20 mouse cellular contexts compared by ENCODE assay signal in the genomic region with DNA sequence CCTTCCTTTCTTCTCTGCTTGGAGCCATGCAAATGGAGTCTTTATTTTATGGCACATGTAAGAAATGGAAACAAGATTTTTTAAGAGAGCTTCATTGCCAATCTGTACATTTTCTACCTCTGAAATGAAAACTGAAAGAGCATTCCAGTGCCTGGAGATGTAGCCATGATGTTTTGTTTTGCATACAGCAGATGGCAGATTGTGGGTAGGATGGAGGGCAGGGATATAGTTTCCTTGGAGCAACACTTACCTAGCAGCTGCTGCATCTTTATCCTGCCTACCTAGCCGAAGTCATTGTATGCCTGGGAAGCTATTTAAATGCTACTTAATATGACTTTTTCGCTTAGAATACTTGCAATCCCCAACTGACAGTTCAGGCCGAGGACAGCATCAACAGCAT.
DNase-seq lines count a peak whose midpoint lies in the region; ATAC-seq and TF ChIP-seq lines count a peak whose summit lies in the region.
"Had no signal": no experiment of that assay in that cellular context is flagged by ENCODE, and none has a peak within 500 bp of the region (broad histone marks: within the 10 kb centered on the region; RNA-seq: fewer than 3 reads in every experiment).

No protein-coding gene starts in this region.

- ATAC-seq in hindbrain, embryonic 14.5 days (ENCODE audit: low FRiP score), result no peak
- ATAC-seq: forebrain, embryonic 13.5 days; forebrain, embryonic 15.5 days had no signal

- intact Hi-C loops in left cerebral cortex, adult 2 months (cut with DNase I), result loop anchor here (5.0 kb wide), 1 partner anchor 92 kb away; no protein-coding TSS in a partner anchor
- intact Hi-C loops in left cerebral cortex, postnatal 36 days (cut with DNase I), result no loop called here

- peak overlapping the region; percentile 61 for H3K27ac ChIP-seq in left cerebral cortex, adult 2 months
- no peak overlapping the region for H3K27ac ChIP-seq in hindbrain, embryonic 14.5 days
- H3K27ac ChIP-seq: embryonic facial prominence, embryonic 10.5 days; embryonic facial prominence, embryonic 12.5 days; forebrain, embryonic 13.5 days; forebrain, embryonic 15.5 days had no signal

- 0 out of 2 replicates have a peak, but pooled peaks cover 12% of the 10 kb centered on the region for H3K4me1 ChIP-seq in hindbrain, embryonic 14.5 days (replicated peaks; ENCODE audit: control insufficient read depth, insufficient read depth, low read length)

- peak; percentile 21 for DNase-seq in layer of hippocampus, adult 11-12 months (ENCODE audit: low spot score)
- no peak for DNase-seq in layer of hippocampus, postnatal 25 days (ENCODE audit: extremely low spot score in 1 of 2, low spot score in 1 of 2)
- no peak for DNase-seq in left cerebral cortex, adult 2 months (ENCODE audit: extremely low spot score in 1 of 2, low spot score in 2 of 2)
- DNase-seq in left cerebral cortex, postnatal 36 days (ENCODE audit: low spot score in 2 of 2), result no peak
- DNase-seq in right cerebral cortex, adult 18-20 months, result peak; percentile 43
- no peak for DNase-seq in right cerebral cortex, postnatal 10 days (ENCODE audit: low spot score in 2 of 2)
- DNase-seq in telencephalon, adult 2 months (ENCODE audit: low read depth, low spot score), result peak; percentile 68
- DNase-seq in hindbrain, embryonic 14.5 days (ENCODE audit: low spot score), result no peak
- DNase-seq: adrenal gland, adult 2 months; adrenal gland, postnatal 10 days; adrenal gland, postnatal 25 days; cerebellum, adult 11-12 months; cerebellum, adult 2 months; cerebellum, adult 9-10 months; cerebellum, postnatal 10 days; cerebellum, postnatal 25 days had no signal

- TF ChIP-seq CTCF in left cerebral cortex, adult 2 months (IDR thresholded peaks at IDR 0.05), result no peak

- H3K4me2 ChIP-seq in hindbrain, embryonic 14.5 days (replicated peaks), result no peak overlapping the region
- H3K4me2 ChIP-seq: embryonic facial prominence, embryonic 12.5 days; forebrain, embryonic 13.5 days; forebrain, embryonic 15.5 days had no signal

- H3K4me3 ChIP-seq in left cerebral cortex, adult 2 months, result no peak overlapping the region
- no peak overlapping the region for H3K4me3 ChIP-seq in hindbrain, embryonic 14.5 days (replicated peaks; ENCODE audit: low read length)
- H3K4me3 ChIP-seq: embryonic facial prominence, embryonic 10.5 days; embryonic facial prominence, embryonic 12.5 days; forebrain, embryonic 13.5 days; forebrain, embryonic 15.5 days had no signal

- no peak overlapping the region for H3K9ac ChIP-seq in hindbrain, embryonic 14.5 days
- H3K9ac ChIP-seq: embryonic facial prominence, embryonic 12.5 days; forebrain, embryonic 13.5 days; forebrain, embryonic 15.5 days had no signal

- no peaks in the 10 kb centered on the region for H3K36me3 ChIP-seq in hindbrain, embryonic 14.5 days (replicated peaks; ENCODE audit: control insufficient read depth, insufficient read depth)
- H3K36me3 ChIP-seq: embryonic facial prominence, embryonic 10.5 days; embryonic facial prominence, embryonic 12.5 days; forebrain, embryonic 15.5 days had no signal

- no peaks in the 10 kb centered on the region for H3K9me3 ChIP-seq in hindbrain, embryonic 14.5 days (ENCODE audit: control insufficient read depth, low read length)
- H3K9me3 ChIP-seq: embryonic facial prominence, embryonic 10.5 days; embryonic facial prominence, embryonic 12.5 days; forebrain, embryonic 13.5 days; forebrain, embryonic 15.5 days had no signal

- 85% methylated on average over 3 of the region's 3 CpGs for WGBS in hindbrain, embryonic 14.5 days

- H3K27me3 ChIP-seq in hindbrain, embryonic 14.5 days (ENCODE audit: control insufficient read depth, insufficient read depth, low read length), result no peaks in the 10 kb centered on the region
- H3K27me3 ChIP-seq: embryonic facial prominence, embryonic 12.5 days; forebrain, embryonic 13.5 days; forebrain, embryonic 15.5 days had no signal

Comparison
In these comparisons a context has a peak if more than half of its experiments do, and no peak if none do; other contexts are left out.
1. DNase-seq: peak in layer of hippocampus, adult 11-12 months (single experiment), right cerebral cortex, adult 18-20 months (single experiment) and telencephalon, adult 2 months (single experiment); none in layer of hippocampus, postnatal 25 days (0 of 2), left cerebral cortex, adult 2 months (0 of 2), left cerebral cortex, postnatal 36 days (0 of 2), right cerebral cortex, postnatal 10 days (0 of 2) and hindbrain, embryonic 14.5 days (single experiment).